8 mouse cellular contexts compared by ENCODE assay signal in genomic region chr9:89910011-89910400, GRCm38 (mm10). TPM values are rescaled to one million over a fixed set of nuclear protein-coding genes. Genes with fewer than 3 reads are reported as not detected.
DNase-seq lines count a peak whose midpoint lies in the region; ATAC-seq and TF ChIP-seq lines count a peak whose summit lies in the region.

No protein-coding gene starts in this region.

- H3K4me1 ChIP-seq in heart, embryonic 12.5 days (replicated peaks) = peaks cover 28% of the 10 kb centered on the region
- H3K4me1 ChIP-seq in ES-E14 (ENCODE audit: control insufficient read depth in 2 of 2, insufficient read depth in 2 of 2, low read length in 2 of 2, poor library complexity in 1 of 2) = peaks cover 0 to 5% of the 10 kb centered on the region in 2 experiments; a peak in 1 of 4 replicates
- H3K4me1 ChIP-seq in forebrain, embryonic 16.5 days (replicated peaks; ENCODE audit: control insufficient read depth, insufficient read depth, low read length) = peaks cover 30% of the 10 kb centered on the region
- peaks cover 32% of the 10 kb centered on the region for H3K4me1 ChIP-seq in midbrain, embryonic 10.5 days

- ATAC-seq in heart, embryonic 12.5 days (ENCODE audit: insufficient number of reproducible peaks, low FRiP score) = no peak
- ATAC-seq in forebrain, embryonic 16.5 days = no peak; the same call in 1 of the 2 replicates

- no peaks in the 10 kb centered on the region for H3K9me3 ChIP-seq in heart, embryonic 12.5 days (replicated peaks)
- H3K9me3 ChIP-seq in ES-E14 (ENCODE audit: control insufficient read depth, insufficient read depth, low read depth, low read length) = no peaks in the 10 kb centered on the region
- no peaks in the 10 kb centered on the region for H3K9me3 ChIP-seq in forebrain, embryonic 16.5 days (ENCODE audit: control insufficient read depth, low read length)
- H3K9me3 ChIP-seq in midbrain, embryonic 10.5 days (replicated peaks) = no peaks in the 10 kb centered on the region

- DNase-seq in heart, adult 9 months (ENCODE audit: low spot score in 2 of 2) = no peak
- DNase-seq in ES-E14 (ENCODE audit: low read depth, low spot score) (no peak), adipocyte (ENCODE audit: low spot score) (no peak)
- peak; percentile 37 for DNase-seq in midbrain, embryonic 10.5 days (ENCODE audit: low spot score)
- DNase-seq in frontal cortex, postnatal 10 days (ENCODE audit: low spot score in 2 of 2) = no peak
- no peak for DNase-seq in frontal cortex, postnatal 25 days (ENCODE audit: low spot score in 2 of 2)

- H3K9ac ChIP-seq in heart, embryonic 12.5 days = peak overlapping the region; percentile 26; the same call in 1 of the 2 replicates
- 0 out of 2 replicates have a peak overlapping the region, but pooled peaks have one; percentile 0 for H3K9ac ChIP-seq in ES-E14 (ENCODE audit: insufficient read depth, low read depth, low read length, poor library complexity, severe bottlenecking)
- peak overlapping the region; percentile 64; the same call in 1 of the 2 replicates for H3K9ac ChIP-seq in forebrain, embryonic 16.5 days (replicated peaks; ENCODE audit: low read depth, low read length)

- no peaks in the 10 kb centered on the region for H3K36me3 ChIP-seq in heart, embryonic 12.5 days
- no peaks in the 10 kb centered on the region for H3K36me3 ChIP-seq in ES-E14 (ENCODE audit: control insufficient read depth, insufficient read depth, low read length, poor library complexity, severe bottlenecking)
- H3K36me3 ChIP-seq in forebrain, embryonic 16.5 days (ENCODE audit: control insufficient read depth, insufficient read depth) = no peaks in the 10 kb centered on the region
- no peaks in the 10 kb centered on the region for H3K36me3 ChIP-seq in midbrain, embryonic 10.5 days

- under 1% methylated on average over 26 of the region's 26 CpGs for WGBS in heart, embryonic 12.5 days
- 1% methylated on average over 26 of the region's 26 CpGs for WGBS in forebrain, embryonic 16.5 days
- WGBS in midbrain, embryonic 10.5 days = under 1% methylated on average over 26 of the region's 26 CpGs

- peaks cover 92% of the 10 kb centered on the region for H3K27me3 ChIP-seq in heart, embryonic 12.5 days (replicated peaks)
- H3K27me3 ChIP-seq in forebrain, embryonic 16.5 days (replicated peaks; ENCODE audit: control insufficient read depth, insufficient read depth, low read length) = peaks cover 60% of the 10 kb centered on the region
- H3K27me3 ChIP-seq in midbrain, embryonic 10.5 days (ENCODE audit: low read depth, poor library complexity, severe bottlenecking) = peaks cover 98% of the 10 kb centered on the region

- H3K4me3 ChIP-seq in heart, embryonic 12.5 days = peak overlapping the region; percentile 52
- peak overlapping the region; percentile 53 to 68 for H3K4me3 ChIP-seq in ES-E14 (ENCODE audit: insufficient read depth in 1 of 2, low read depth in 1 of 2, low read length in 2 of 2, poor library complexity in 1 of 2, severe bottlenecking in 1 of 2)
- H3K4me3 ChIP-seq in forebrain, embryonic 16.5 days (replicated peaks; ENCODE audit: low read length) = peak overlapping the region; percentile 62
- H3K4me3 ChIP-seq in midbrain, embryonic 10.5 days = peak overlapping the region; percentile 61

- H3K4me2 ChIP-seq in heart, embryonic 12.5 days = peak overlapping the region; percentile 92
- peak overlapping the region; percentile 95 for H3K4me2 ChIP-seq in forebrain, embryonic 16.5 days (ENCODE audit: low read length)

- H3K27ac ChIP-seq in heart, embryonic 12.5 days (ENCODE audit: poor library complexity, severe bottlenecking) = no peak overlapping the region
- H3K27ac ChIP-seq in ES-E14 (ENCODE audit: insufficient read depth, low read depth, low read length, poor library complexity, severe bottlenecking) = no peak overlapping the region
- H3K27ac ChIP-seq in forebrain, embryonic 16.5 days (ENCODE audit: low read length) = no peak overlapping the region
- no peak overlapping the region for H3K27ac ChIP-seq in midbrain, embryonic 10.5 days (replicated peaks)

- in situ Hi-C loops in ES-E14 (cut with MboI; ENCODE audit: low sequenced_read_pairs in 2 of 2, unreplicated experiment in 2 of 2) = loop anchor here in 1 of 2 experiments (25.0 kb wide), 1 partner anchor 1452 kb away; the partner anchor contains the start of genes Zic1 and Zic4

TF ChIP-seq in ES-E14, 5 proteins besides CTCF, POLR2A, EP300 and RAD21:
- no peak for TF ChIP-seq ZNF384 (IDR thresholded peaks at IDR 0.05; ENCODE audit: low read depth, low read length)
- no peak for TF ChIP-seq HCFC1 (IDR thresholded peaks at IDR 0.05; ENCODE audit: borderline replicate concordance, insufficient read depth, low read length)
- no peak for TF ChIP-seq CHD2 (IDR thresholded peaks at IDR 0.05; ENCODE audit: low read depth, low read length)
- TF ChIP-seq MAFK (IDR thresholded peaks at IDR 0.05; ENCODE audit: insufficient read depth, low read depth, low read length) = no peak
- no peak for TF ChIP-seq ZC3H11A (IDR thresholded peaks at IDR 0.05; ENCODE audit: borderline replicate concordance, low read depth, low read length)

RNA-seq across cellular contexts. Expression of gene Rasgrf1, which starts 0.3 kb away (rescaled TPM):
- 0.06 and 0.10 TPM in 2 replicates for polyA plus RNA-seq in heart, embryonic 12.5 days (2016; fragmentation: Nextera tagmentation; extraction: Ambion mirVana)
- total RNA-seq in ES-E14 (2012; rRNA removed) = 0.04 and 0.11 TPM in 2 replicates
- polyA plus RNA-seq in forebrain, embryonic 16.5 days (2015; fragmentation: Nextera tagmentation; extraction: Ambion mirVana) = 7.0 and 11.2 TPM in 2 replicates
- polyA plus RNA-seq in midbrain, embryonic 10.5 days (2016; fragmentation: Nextera tagmentation; extraction: Ambion mirVana) = 0.02 and 0.06 TPM in 2 replicates

Comparison
In these comparisons a context has a peak if more than half of its experiments do, and no peak if none do; other contexts are left out.
1. H3K9ac ChIP-seq: peak in every context shown above with its lines; median percentile 64 in forebrain, embryonic 16.5 days; 26 in heart, embryonic 12.5 days; 0 in ES-E14.